Mouse (Mus musculus) limb, embryonic 14.5 days (tissue): ENCODE data around the gene Rp2. TPM values are rescaled to one million over a fixed set of nuclear protein-coding genes. Genes with fewer than 3 reads are reported as not detected.
"Not testable (repeated sequence)": the region's sequence is repeated elsewhere in the genome, so short reads cannot be mapped to it uniquely, and the experiment has no call there.

ENCODE experiments used
- ATAC-seq: fragments of 200-750 bp; cut with Nextera tagmentation; 2 replicates; pipeline ENCODE4 v1.8.0; 2017; ENCODE audit warnings: low read depth, moderate number of reproducible peaks, moderate TSS enrichment; ENCODE audit not compliant: low FRiP score
- DNase-seq: peaks from one replicate; pipeline ENCODE4 v3.0.0-alpha.2; 2015; ENCODE audit warnings: low spot score
- H3K27ac ChIP-seq: fragments of 300-500 bp; sonication (generic); replicated peaks from 2 replicates; pipeline ENCODE4 v1.5.1; 2014; ENCODE audit warnings: low read depth, mild to moderate bottlenecking, low read length, moderate library complexity, mixed read lengths
- H3K27me3 ChIP-seq: fragments of 300-500 bp; sonication (generic); 2 replicates; pipeline ENCODE4 v1.6.1; 2014; ENCODE audit warnings: low read length, mixed read lengths; ENCODE audit not compliant: control insufficient read depth, insufficient read depth
- H3K36me3 ChIP-seq: fragments of 300-500 bp; sonication (generic); 2 replicates; pipeline ENCODE4 v1.6.1; 2014; ENCODE audit warnings: mild to moderate bottlenecking, low read length, moderate library complexity, mixed read lengths; ENCODE audit not compliant: control insufficient read depth, insufficient read depth
- H3K4me1 ChIP-seq: fragments of 300-500 bp; sonication (generic); 2 replicates; pipeline ENCODE4 v1.6.1; 2014; ENCODE audit warnings: antibody characterized with exemption, low read length, mixed read lengths; ENCODE audit not compliant: control insufficient read depth, insufficient read depth
- H3K4me2 ChIP-seq: fragments of 300-500 bp; sonication (generic); replicated peaks from 2 replicates; pipeline ENCODE4 v1.6.1; 2014; ENCODE audit warnings: low read depth, mild to moderate bottlenecking, low read length, moderate library complexity; ENCODE audit not compliant: severe bottlenecking
- H3K4me3 ChIP-seq: fragments of 300-500 bp; sonication (generic); replicated peaks from 2 replicates; pipeline ENCODE4 v1.5.1; 2014; ENCODE audit warnings: low read length
- H3K9ac ChIP-seq: fragments of 300-500 bp; sonication (generic); 2 replicates; pipeline ENCODE4 v1.6.1; 2014; ENCODE audit warnings: mild to moderate bottlenecking, low read depth, low read length, moderate library complexity; ENCODE audit not compliant: severe bottlenecking
- H3K9me3 ChIP-seq: fragments of 300-500 bp; sonication (generic); 2 replicates; pipeline ENCODE4 v1.6.1; 2016; ENCODE audit warnings: low read length; ENCODE audit not compliant: control insufficient read depth
- POLR2A ChIP-seq: fragments of 200-500 bp; IDR thresholded peaks from 2 replicates; pipeline ENCODE4 v1.8.0; 2012; ENCODE audit warnings: inconsistent platforms, mild to moderate bottlenecking, moderate library complexity, borderline replicate concordance; ENCODE audit not compliant: insufficient read depth, insufficient read length; ENCODE audit errors: extremely low read depth
- WGBS: fragments of 180-500 bp; shearing (Covaris S2); extraction: QIAGEN DNeasy Blood & Tissue Kit; methylation state at CpG from one replicate; pipeline ENCODE4 v1.1.7; 2014; 5-methylcytosine and 5-hydroxymethylcytosine counted together
- polyA plus RNA-seq, 2 experiments: library from polyadenylated mRNA; depleted of rRNA in 1 of 2; stranded (reverse) in 1 of 2; unstranded in 1 of 2; fragments of >200 nt; fragmentation: Nextera tagmentation in 1 of 2; extraction: Ambion mirVana in 1 of 2; gene quantifications; 2 replicates each; pipeline versions ENCODE4 v1.2.1 to v1.2.3; 2012 to 2014

Gene Rp2
- 10.0 and 11.9 TPM in 2 replicates for polyA plus RNA-seq (2012; rRNA removed)
- polyA plus RNA-seq (2014; fragmentation: Nextera tagmentation; extraction: Ambion mirVana) = 14.3 and 16.8 TPM in 2 replicates

DNA sequence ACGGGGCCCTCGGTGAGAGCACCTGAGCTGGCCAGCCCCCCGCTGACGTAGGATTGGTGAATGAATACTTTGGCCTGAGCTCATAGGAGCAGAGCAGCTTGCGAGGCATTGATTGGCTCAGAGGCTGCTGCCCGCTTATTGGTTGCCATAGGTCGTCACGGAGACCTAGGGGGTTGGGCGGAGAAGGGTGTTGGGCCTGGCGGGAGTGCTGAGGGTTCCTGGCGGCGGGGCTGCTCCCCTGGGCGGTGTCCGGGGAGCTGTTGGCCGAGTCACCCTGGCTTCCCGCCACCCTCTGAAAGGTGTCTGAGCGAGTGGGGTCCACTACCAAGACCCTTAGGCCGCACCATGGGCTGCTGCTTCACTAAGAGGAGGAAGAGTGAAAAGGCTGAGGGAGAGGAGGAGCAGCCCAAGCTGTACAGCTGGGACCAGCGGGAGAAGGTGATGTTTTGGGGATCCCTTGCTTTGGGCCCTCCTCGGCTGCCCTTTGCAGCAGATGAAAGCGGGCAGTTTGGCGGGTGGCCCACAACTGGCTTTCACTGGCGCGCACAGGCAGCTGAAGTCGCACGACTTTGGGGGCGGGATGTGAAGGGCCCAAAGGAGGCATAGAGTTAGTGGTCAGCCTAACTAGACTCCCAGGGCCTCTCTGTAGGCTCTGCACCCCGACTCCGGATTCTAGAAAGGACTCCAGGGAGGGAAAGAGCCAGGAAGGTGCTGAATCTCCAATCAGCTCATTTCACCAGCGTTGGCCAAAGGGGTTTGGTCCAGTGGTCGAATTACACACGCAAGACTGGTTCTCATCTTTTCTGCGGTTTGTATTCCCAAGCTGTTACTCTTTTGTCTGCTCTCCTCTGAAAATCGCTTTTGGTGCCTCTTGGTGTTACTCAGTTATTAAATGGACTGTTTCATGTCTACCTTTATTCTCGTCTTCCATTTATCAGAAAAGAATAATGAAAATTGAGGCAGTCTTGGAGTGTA, at the start of gene Rp2:
Gene Rp2 (plus strand): TSS at position 91 of the 975 bp plus-strand sequence.
- no peak for TF ChIP-seq POLR2A
- Histone ChIP-seq H3K27me3 (no peaks in the 10 kb centered on the region), H3K9ac (peak within 1 kb of the TSS; percentile 68), H3K4me2 (peak within 1 kb of the TSS; percentile 51), H3K4me1 (no peaks in the 10 kb centered on the region), H3K4me3 (peak within 1 kb of the TSS; percentile 54), H3K9me3 (no peaks in the 10 kb centered on the region), H3K36me3 (no peaks in the 10 kb centered on the region), H3K27ac (peak within 1 kb of the TSS; percentile 65)
- WGBS = 18% methylated on average over 29 of the region's 35 CpGs
- DNase-seq = peak; percentile 89
- ATAC-seq = peak; percentile 100

DNA sequence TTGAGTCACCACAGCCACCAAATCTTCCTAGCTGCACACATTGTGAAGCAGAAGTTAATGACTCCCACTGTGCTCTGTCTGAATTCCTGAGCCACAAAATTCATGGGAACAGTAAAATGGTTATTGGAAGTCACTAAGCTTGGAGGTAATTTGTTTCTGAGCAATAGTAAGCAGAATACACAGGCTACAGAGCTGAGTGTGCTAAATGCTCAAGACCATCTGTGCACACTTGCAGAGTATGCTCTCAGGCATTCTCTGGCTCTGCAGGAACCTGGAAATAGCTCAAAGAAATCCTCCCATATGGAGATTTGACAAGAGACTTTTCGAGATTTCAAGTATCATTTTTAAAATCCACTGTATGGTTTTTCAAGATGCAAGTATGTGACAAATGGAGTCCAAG, 31.5 kb upstream of the Rp2 start:
- no peak for ATAC-seq
- 59% methylated on average over 1 of the region's 1 CpGs for WGBS
- no peak for TF ChIP-seq POLR2A

DNA sequence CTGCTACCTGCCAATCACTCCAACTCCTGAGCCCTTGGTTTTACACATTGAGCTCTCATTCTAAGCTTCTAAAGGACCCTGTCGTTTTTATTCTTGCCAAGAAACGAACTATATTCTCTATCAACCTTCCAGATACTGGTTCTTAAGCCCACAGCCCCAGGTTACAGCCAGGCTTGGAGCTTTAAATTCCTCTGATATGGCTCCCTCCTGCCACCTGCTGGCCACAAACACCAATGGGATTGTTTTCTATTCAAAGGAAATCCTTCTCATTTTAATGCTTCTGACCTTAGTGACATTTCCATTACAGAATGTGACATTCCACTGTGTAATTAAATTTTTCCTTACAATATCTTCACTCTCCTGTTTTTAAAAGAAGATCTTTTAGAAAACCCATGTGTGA, 28.6 kb upstream of the Rp2 start:
- no peak overlapping the region for H3K4me3 ChIP-seq
- H3K27me3 ChIP-seq = no peaks in the 10 kb centered on the region
- TF ChIP-seq POLR2A = no peak
- H3K27ac ChIP-seq = no peak overlapping the region
- ATAC-seq (no peak), DNase-seq (no peak)
- no peak overlapping the region for H3K9ac ChIP-seq
- no peaks in the 10 kb centered on the region for H3K36me3 ChIP-seq
- H3K9me3 ChIP-seq = no peaks in the 10 kb centered on the region
- H3K4me2 ChIP-seq = no peak overlapping the region
- 26% methylated on average over 2 of the region's 2 CpGs for WGBS
- H3K4me1 ChIP-seq = no peaks in the 10 kb centered on the region

More for the DNA sequence above, 31.5 kb upstream of the Rp2 start:
- DNase-seq = no peak
- Histone ChIP-seq H3K36me3 (no peaks in the 10 kb centered on the region), H3K4me2 (no peak overlapping the region), H3K4me3 (no peak overlapping the region), H3K27me3 (no peaks in the 10 kb centered on the region), H3K9ac (no peak overlapping the region), H3K27ac (no peak overlapping the region), H3K9me3 (no peaks in the 10 kb centered on the region), H3K4me1 (no peaks in the 10 kb centered on the region)

DNA sequence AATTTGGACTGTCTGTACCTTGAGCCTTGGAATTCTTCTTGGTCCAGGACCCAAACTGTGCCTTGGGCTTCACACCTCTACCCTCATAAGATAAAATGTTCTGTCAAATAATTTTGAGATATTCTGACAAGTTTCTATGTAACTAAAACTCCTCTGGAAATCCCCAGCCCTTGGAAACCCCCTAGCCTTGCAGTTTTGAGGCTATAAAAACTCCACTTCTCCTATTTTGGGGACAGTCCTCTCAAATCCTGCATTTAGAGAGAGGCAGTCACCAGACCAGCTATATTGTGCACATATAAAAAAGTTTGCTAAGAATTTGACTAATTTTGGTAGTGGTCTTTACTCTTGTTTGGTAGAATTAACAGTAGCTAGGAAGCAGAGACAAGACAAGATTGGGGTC, 19.3 kb upstream of the Rp2 start:
- Histone ChIP-seq H3K9ac (no peak overlapping the region), H3K4me1 (no peaks in the 10 kb centered on the region), H3K4me2 (no peak overlapping the region), H3K9me3 (no peaks in the 10 kb centered on the region), H3K27me3 (no peaks in the 10 kb centered on the region), H3K27ac (no peak overlapping the region), H3K4me3 (no peak overlapping the region), H3K36me3 (no peaks in the 10 kb centered on the region)
- no peak for ATAC-seq
- DNase-seq = no peak
- no peak for TF ChIP-seq POLR2A

DNA sequence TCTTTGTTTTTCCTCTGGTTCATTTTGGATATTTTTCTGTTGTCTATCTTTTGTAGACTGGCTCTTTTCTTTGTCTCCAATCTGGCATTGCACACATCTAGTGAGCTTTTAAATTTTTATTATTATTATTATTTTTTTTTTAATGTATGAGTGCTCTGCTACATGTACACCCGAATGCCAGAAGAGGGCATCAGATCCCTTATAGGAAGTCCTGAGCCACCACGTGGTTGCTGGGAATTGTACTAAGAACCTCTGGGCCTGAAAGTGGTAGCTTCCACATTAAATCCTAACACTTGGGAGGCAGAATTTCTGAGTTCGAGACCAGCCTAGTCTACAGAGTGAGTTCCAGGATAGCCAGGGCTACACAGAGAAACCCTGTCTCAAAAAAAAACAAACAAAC, 17.9 kb upstream of the Rp2 start:
- 63% methylated on average over 3 of the region's 3 CpGs for WGBS
- TF ChIP-seq POLR2A = no peak
- ATAC-seq (no peak), DNase-seq (no peak)
- H3K4me1 ChIP-seq = no peaks in the 10 kb centered on the region
- no peak overlapping the region for H3K4me3 ChIP-seq
- H3K9ac ChIP-seq = no peak overlapping the region
- H3K9me3 ChIP-seq = no peaks in the 10 kb centered on the region
- no peaks in the 10 kb centered on the region for H3K36me3 ChIP-seq
- no peaks in the 10 kb centered on the region for H3K27me3 ChIP-seq
- no peak overlapping the region for H3K4me2 ChIP-seq
- no peak overlapping the region for H3K27ac ChIP-seq

DNA sequence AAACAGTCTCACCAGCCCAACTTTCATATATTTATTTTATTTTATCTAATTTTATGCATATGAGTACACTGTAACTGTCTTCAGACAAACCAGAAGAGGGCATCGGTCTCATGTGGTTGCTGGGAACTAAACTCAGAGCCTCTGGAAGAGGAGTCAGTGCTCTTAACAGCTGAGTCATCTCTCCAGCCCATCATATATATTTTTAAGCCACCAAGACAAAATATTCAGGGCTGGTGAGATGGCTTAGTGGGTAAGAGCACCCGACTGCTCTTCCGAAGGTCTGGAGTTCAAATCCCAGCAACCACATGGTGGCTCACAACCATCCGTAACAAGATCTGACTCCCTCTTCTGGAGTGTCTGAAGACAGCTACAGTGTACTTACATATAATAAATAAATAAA, 14.0 kb upstream of the Rp2 start:
- not testable (repeated sequence) for H3K4me3 ChIP-seq, DNase-seq, H3K27ac ChIP-seq, H3K4me1 ChIP-seq, H3K36me3 ChIP-seq, H3K4me2 ChIP-seq, H3K9me3 ChIP-seq, ATAC-seq, H3K9ac ChIP-seq, H3K27me3 ChIP-seq
- 88% methylated on average over 3 of the region's 4 CpGs for WGBS
